Mouse (Mus musculus) spleen, adult 2 months (tissue): ENCODE data around the gene Elmo2.

ENCODE experiments used
- CTCF ChIP-seq: fragments of 200-500 bp; IDR thresholded peaks from 2 replicates; pipeline ENCODE4 v1.5.1; 2011; ENCODE audit warnings: mild to moderate bottlenecking, inconsistent platforms; ENCODE audit not compliant: insufficient read depth, insufficient read length, insufficient replicate concordance; ENCODE audit errors: extremely low read depth
- POLR2A ChIP-seq: fragments of 200-500 bp; IDR thresholded peaks from 2 replicates; pipeline ENCODE4 v1.6.1; 2011; ENCODE audit warnings: low read depth, low read length, inconsistent platforms

DNA sequence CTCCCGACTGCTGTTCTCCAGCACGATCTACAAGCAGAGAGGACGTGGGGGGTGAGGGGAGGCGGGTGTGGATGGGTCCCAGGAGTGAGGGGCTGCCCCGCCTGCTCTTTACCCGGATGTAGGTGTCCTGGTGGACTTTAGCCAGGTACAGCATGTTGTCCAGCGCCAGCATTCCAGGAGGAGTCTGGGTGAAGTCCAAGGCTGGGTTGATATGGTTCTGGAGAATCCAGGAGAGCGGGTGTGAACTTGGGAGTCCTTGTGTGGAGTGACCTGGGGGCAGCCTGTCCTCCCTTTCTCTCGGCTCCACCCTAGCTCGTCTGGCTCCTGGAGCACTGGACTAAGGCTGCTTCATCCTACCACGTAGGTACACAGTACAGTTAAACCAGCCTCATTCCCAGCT lies 28.9 kb downstream of the Elmo2 start:
- TF ChIP-seq POLR2A = no peak
- no peak for TF ChIP-seq CTCF
